Mouse (Mus musculus): ENCODE data around the gene Aga. TPM values are rescaled to one million over a fixed set of nuclear protein-coding genes. Genes with fewer than 3 reads are reported as not detected.

The Aga gene
- 4.7 and 6.8 TPM in 2 replicates for polyA plus RNA-seq (2012; rRNA removed)

DNA sequence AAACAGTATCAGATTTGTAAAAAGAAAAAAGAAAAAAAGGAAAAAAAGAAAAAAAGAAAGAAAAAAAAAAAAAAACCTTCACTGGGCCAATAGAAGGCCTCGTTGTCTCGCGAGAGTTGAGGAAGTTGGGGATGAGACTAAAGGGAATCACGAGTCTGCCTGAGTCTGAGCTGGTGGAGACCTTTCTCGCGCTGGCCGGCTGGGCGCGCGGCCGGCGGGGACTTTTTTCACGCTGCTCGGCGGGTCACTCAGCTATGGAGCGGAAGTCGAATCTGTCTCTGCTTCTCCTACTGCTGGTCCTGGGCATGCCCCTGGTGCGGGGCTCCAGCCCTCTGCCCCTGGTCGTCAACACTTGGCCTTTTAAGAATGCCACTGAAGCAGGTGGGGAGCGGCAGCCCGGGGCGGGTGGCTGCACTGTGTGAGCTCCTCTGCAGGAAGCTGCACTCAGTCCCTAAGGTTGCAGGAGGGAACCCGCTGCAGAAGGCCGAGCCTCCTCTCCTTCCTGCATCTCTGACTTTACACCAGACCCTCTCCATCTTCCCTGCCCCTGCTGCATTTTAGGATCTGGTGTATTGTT lies at the start of gene Aga:
Gene Aga, plus strand, starts transcription at position 177 of the 577 bp plus-strand sequence.

Other genes with a start within 250 kb of the Aga start
- gene Neil3, start 127.3 kb downstream of the Aga start, polyA plus RNA-seq (2012; rRNA removed): 16.2 and 23.0 TPM in 2 replicates